Mouse (Mus musculus) limb, embryonic 11.5 days (tissue): ENCODE results near the gene Gsta2. TPM values are rescaled to one million over a fixed set of nuclear protein-coding genes. Genes with fewer than 3 reads are reported as not detected.

Experiments
- ATAC-seq: fragments of 200-750 bp; cut with Nextera tagmentation; 2 replicates; pipeline ENCODE4 v1.8.0; 2017; ENCODE audit warnings: low read depth; ENCODE audit not compliant: insufficient number of reproducible peaks, low FRiP score, low TSS enrichment
- DNase-seq: peaks from one replicate; pipeline ENCODE4 v3.0.0-alpha.2; 2015; ENCODE audit warnings: low spot score
- H3K27ac ChIP-seq: fragments of 300-500 bp; sonication (generic); replicated peaks from 2 replicates; pipeline ENCODE4 v1.5.1; 2014; ENCODE audit warnings: low read depth, mild to moderate bottlenecking, low read length
- H3K27me3 ChIP-seq: fragments of 300-500 bp; sonication (generic); 2 replicates; pipeline ENCODE4 v1.6.1; 2014; ENCODE audit warnings: mild to moderate bottlenecking, low read length, mixed read lengths; ENCODE audit not compliant: control insufficient read depth, insufficient read depth
- H3K36me3 ChIP-seq: fragments of 300-500 bp; sonication (generic); 2 replicates; pipeline ENCODE4 v1.6.1; 2014; ENCODE audit warnings: mild to moderate bottlenecking, low read length, moderate library complexity, mixed read lengths; ENCODE audit not compliant: control insufficient read depth, insufficient read depth
- H3K4me1 ChIP-seq: fragments of 300-500 bp; sonication (generic); 2 replicates; pipeline ENCODE4 v1.6.1; 2014; ENCODE audit warnings: low read length, mixed read lengths; ENCODE audit not compliant: control insufficient read depth, insufficient read depth
- H3K4me2 ChIP-seq: fragments of 300-500 bp; sonication (generic); 2 replicates; pipeline ENCODE4 v1.6.1; 2014; ENCODE audit warnings: low read depth, mild to moderate bottlenecking, moderate library complexity; ENCODE audit not compliant: severe bottlenecking
- H3K4me3 ChIP-seq: fragments of 300-500 bp; sonication (generic); 2 replicates; pipeline ENCODE4 v1.5.1; 2014; ENCODE audit warnings: low read depth, low read length
- H3K9ac ChIP-seq: fragments of 300-500 bp; sonication (generic); 2 replicates; pipeline ENCODE4 v1.6.1; 2014; ENCODE audit warnings: mild to moderate bottlenecking, low read length
- H3K9me3 ChIP-seq: fragments of 300-500 bp; sonication (generic); 2 replicates; pipeline ENCODE4 v1.6.1; 2016; ENCODE audit warnings: low read length; ENCODE audit not compliant: control insufficient read depth
- WGBS: fragments of 180-500 bp; shearing (Covaris S2); extraction: QIAGEN DNeasy Blood & Tissue Kit; methylation state at CpG from one replicate; pipeline ENCODE4 v1.1.7; 2014; 5-methylcytosine and 5-hydroxymethylcytosine counted together
- polyA plus RNA-seq: library from polyadenylated mRNA; unstranded; fragments of >200 nt; fragmentation: Nextera tagmentation; extraction: Ambion mirVana; gene quantifications from 2 replicates; pipeline ENCODE4 v1.2.1, GENCODE M21; 2014

Gsta2 gene
- not detected in 2 replicates for polyA plus RNA-seq

GRCm38 (mm10) chr9:78355611-78356010 is at the start of gene Gsta2:
Gene Gsta2, minus strand, starts transcription at chr9:78355788.
- Histone ChIP-seq H3K4me3 (no peak within 1 kb of the TSS), H3K4me2 (no peak within 1 kb of the TSS), H3K27me3 (no peaks in the 10 kb centered on the region), H3K36me3 (no peaks in the 10 kb centered on the region), H3K9me3 (no peaks in the 10 kb centered on the region), H3K4me1 (no peaks in the 10 kb centered on the region), H3K27ac (no peak within 1 kb of the TSS), H3K9ac (no peak within 1 kb of the TSS)
- WGBS = 90% methylated on average over 8 of the region's 8 CpGs
- no peak for DNase-seq
- no peak for ATAC-seq

- Histone ChIP-seq H3K36me3 (no peaks in the 10 kb centered on the region), H3K4me1 (no peaks in the 10 kb centered on the region), H3K9ac (no peak overlapping the region), H3K27me3 (peaks cover 7% of the 10 kb centered on the region), H3K9me3 (no peaks in the 10 kb centered on the region), H3K4me2 (no peak overlapping the region), H3K27ac (no peak overlapping the region), H3K4me3 (no peak overlapping the region)
- 90% methylated on average over 7 of the region's 7 CpGs for WGBS
- ATAC-seq = no peak
- DNase-seq = no peak
Measured at GRCm38 (mm10) chr9:78401596-78401995, 46.0 kb upstream of the Gsta2 start.

GRCm38 (mm10) chr9:78400570-78400969 is 45.0 kb upstream of the Gsta2 start:
- Histone ChIP-seq H3K4me2 (no peak overlapping the region), H3K36me3 (no peaks in the 10 kb centered on the region), H3K4me3 (no peak overlapping the region), H3K4me1 (no peaks in the 10 kb centered on the region), H3K27me3 (peaks cover 17% of the 10 kb centered on the region), H3K9me3 (no peaks in the 10 kb centered on the region), H3K27ac (no peak overlapping the region), H3K9ac (no peak overlapping the region)
- DNase-seq = no peak
- ATAC-seq = no peak
- 85% methylated on average over 5 of the region's 5 CpGs for WGBS

GRCm38 (mm10) chr9:78396517-78396916 is 40.9 kb upstream of the Gsta2 start:
- WGBS = 63% methylated on average over 9 of the region's 9 CpGs
- Histone ChIP-seq H3K9ac (no peak overlapping the region; the same call in 1 of the 2 replicates), H3K4me1 (no peaks in the 10 kb centered on the region), H3K27ac (no peak overlapping the region), H3K36me3 (no peaks in the 10 kb centered on the region), H3K9me3 (no peaks in the 10 kb centered on the region), H3K4me2 (no peak overlapping the region; the same call in 1 of the 2 replicates), H3K4me3 (no peak overlapping the region; the same call in 1 of the 2 replicates), H3K27me3 (peaks cover 37% of the 10 kb centered on the region)
- ATAC-seq (no peak), DNase-seq (no peak)

- H3K27ac ChIP-seq = no peak within 1 kb of the TSS
- H3K4me1 ChIP-seq = no peaks in the 10 kb centered on the region
- no peaks in the 10 kb centered on the region for H3K9me3 ChIP-seq
- H3K27me3 ChIP-seq = peaks cover 37% of the 10 kb centered on the region
- H3K4me3 ChIP-seq = peak within 1 kb of the TSS; percentile 33
- WGBS = 4% methylated on average over 87 of the region's 93 CpGs
- no peak within 1 kb of the TSS; the same call in 1 of the 2 replicates for H3K9ac ChIP-seq
- H3K36me3 ChIP-seq = no peaks in the 10 kb centered on the region
- peak within 1 kb of the TSS; percentile 51 for H3K4me2 ChIP-seq
- ATAC-seq (peak; percentile 86), DNase-seq (peak; percentile 79)
Measured at GRCm38 (mm10) chr9:78395630-78396351, 40.2 kb upstream of the Gsta2 start, which contains the start of gene Ddx43. Gene Ddx43, plus strand, starts transcription at chr9:78395777.

GRCm38 (mm10) chr9:78395244-78395629 is 39.6 kb upstream of the Gsta2 start:
- H3K36me3 ChIP-seq = no peaks in the 10 kb centered on the region
- H3K4me2 ChIP-seq = no peak overlapping the region; the same call in 1 of the 2 replicates
- H3K4me3 ChIP-seq = peak overlapping the region; percentile 33
- no peak overlapping the region for H3K9ac ChIP-seq
- WGBS = 29% methylated on average over 11 of the region's 11 CpGs
- H3K27me3 ChIP-seq = peaks cover 37% of the 10 kb centered on the region
- H3K4me1 ChIP-seq = no peaks in the 10 kb centered on the region
- no peak for ATAC-seq
- no peaks in the 10 kb centered on the region for H3K9me3 ChIP-seq
- no peak for DNase-seq
- H3K27ac ChIP-seq = no peak overlapping the region

- H3K4me2 ChIP-seq = no peak overlapping the region
- 60% methylated on average over 7 of the region's 7 CpGs for WGBS
- no peak overlapping the region for H3K9ac ChIP-seq
- ATAC-seq (no peak), DNase-seq (no peak)
- H3K4me3 ChIP-seq = no peak overlapping the region
- H3K27me3 ChIP-seq = peaks cover 37% of the 10 kb centered on the region
- no peaks in the 10 kb centered on the region for H3K36me3 ChIP-seq
- H3K9me3 ChIP-seq = no peaks in the 10 kb centered on the region
- no peaks in the 10 kb centered on the region for H3K4me1 ChIP-seq
- no peak overlapping the region for H3K27ac ChIP-seq
Measured at GRCm38 (mm10) chr9:78394602-78395001, 39.0 kb upstream of the Gsta2 start.

GRCm38 (mm10) chr9:78393741-78394140 is 38.2 kb upstream of the Gsta2 start:
- DNase-seq = no peak
- Histone ChIP-seq H3K27ac (no peak overlapping the region), H3K4me3 (no peak overlapping the region), H3K9me3 (no peaks in the 10 kb centered on the region), H3K27me3 (peaks cover 37% of the 10 kb centered on the region), H3K4me2 (no peak overlapping the region), H3K4me1 (no peaks in the 10 kb centered on the region), H3K36me3 (no peaks in the 10 kb centered on the region), H3K9ac (no peak overlapping the region)
- no peak for ATAC-seq
- WGBS = 80% methylated on average over 10 of the region's 10 CpGs
